Mouse (Mus musculus): ENCODE results near the gene Nuak2. TPM values are rescaled to one million over a fixed set of nuclear protein-coding genes. Genes with fewer than 3 reads are reported as not detected.

Gene Nuak2
- polyA plus RNA-seq, 1 experiment from 2014 or later: 1.2 TPM

GRCm38 (mm10) chr1:132327477-132327876, 11.6 kb downstream of the Nuak2 start:
- DNase-seq (ENCODE audit: low spot score) (no peak), ATAC-seq (replicated peaks; ENCODE audit: low FRiP score) (no peak)
- no peak overlapping the region for H3K27ac ChIP-seq (ENCODE audit: low read depth, low read length)
- no peaks in the 10 kb centered on the region for H3K9me3 ChIP-seq (ENCODE audit: control insufficient read depth, low read length)
- H3K9ac ChIP-seq (ENCODE audit: low read depth, low read length): no peak overlapping the region
- no peak overlapping the region for H3K4me2 ChIP-seq
- no peaks in the 10 kb centered on the region for H3K27me3 ChIP-seq (replicated peaks; ENCODE audit: control insufficient read depth, insufficient read depth, low read length)
- WGBS: 87% methylated on average over 17 of the region's 17 CpGs
- peaks cover 6% of the 10 kb centered on the region for H3K4me1 ChIP-seq (replicated peaks; ENCODE audit: control insufficient read depth, insufficient read depth, low read length)
- H3K4me3 ChIP-seq (ENCODE audit: low read depth, low read length): no peak overlapping the region
- no peaks in the 10 kb centered on the region for H3K36me3 ChIP-seq (ENCODE audit: control insufficient read depth, insufficient read depth, low read length)

GRCm38 (mm10) chr1:132328565-132328964, 12.6 kb downstream of the Nuak2 start:
- Histone ChIP-seq H3K27me3 (replicated peaks; ENCODE audit: control insufficient read depth, insufficient read depth, low read length) (no peaks in the 10 kb centered on the region), H3K9ac (ENCODE audit: low read depth, low read length) (no peak overlapping the region), H3K4me3 (ENCODE audit: low read depth, low read length) (no peak overlapping the region), H3K4me2 (no peak overlapping the region), H3K36me3 (ENCODE audit: control insufficient read depth, insufficient read depth, low read length) (no peaks in the 10 kb centered on the region), H3K9me3 (ENCODE audit: control insufficient read depth, low read length) (no peaks in the 10 kb centered on the region), H3K27ac (ENCODE audit: low read depth, low read length) (no peak overlapping the region), H3K4me1 (replicated peaks; ENCODE audit: control insufficient read depth, insufficient read depth, low read length) (peaks cover 10% of the 10 kb centered on the region)
- ATAC-seq (replicated peaks; ENCODE audit: low FRiP score): no peak
- 79% methylated on average over 3 of the region's 3 CpGs for WGBS
- DNase-seq (ENCODE audit: low spot score): no peak

GRCm38 (mm10) chr1:132329656-132330055, 13.7 kb downstream of the Nuak2 start:
- no peak overlapping the region for H3K27ac ChIP-seq (ENCODE audit: low read depth, low read length)
- H3K9ac ChIP-seq (ENCODE audit: low read depth, low read length): no peak overlapping the region
- 68% methylated on average over 7 of the region's 7 CpGs for WGBS
- H3K4me3 ChIP-seq (ENCODE audit: low read depth, low read length): no peak overlapping the region
- peaks cover 20% of the 10 kb centered on the region for H3K4me1 ChIP-seq (replicated peaks; ENCODE audit: control insufficient read depth, insufficient read depth, low read length)
- no peaks in the 10 kb centered on the region for H3K27me3 ChIP-seq (replicated peaks; ENCODE audit: control insufficient read depth, insufficient read depth, low read length)
- H3K4me2 ChIP-seq: no peak overlapping the region
- ATAC-seq (replicated peaks; ENCODE audit: low FRiP score) (no peak), DNase-seq (ENCODE audit: low spot score) (no peak)
- no peaks in the 10 kb centered on the region for H3K9me3 ChIP-seq (ENCODE audit: control insufficient read depth, low read length)
- no peaks in the 10 kb centered on the region for H3K36me3 ChIP-seq (ENCODE audit: control insufficient read depth, insufficient read depth, low read length)

- Histone ChIP-seq H3K27me3 (replicated peaks; ENCODE audit: control insufficient read depth, insufficient read depth, low read length) (no peaks in the 10 kb centered on the region), H3K36me3 (ENCODE audit: control insufficient read depth, insufficient read depth, low read length) (no peaks in the 10 kb centered on the region), H3K4me1 (replicated peaks; ENCODE audit: control insufficient read depth, insufficient read depth, low read length) (peaks cover 27% of the 10 kb centered on the region), H3K27ac (ENCODE audit: low read depth, low read length) (no peak overlapping the region), H3K4me2 (no peak overlapping the region), H3K4me3 (ENCODE audit: low read depth, low read length) (no peak overlapping the region), H3K9me3 (ENCODE audit: control insufficient read depth, low read length) (no peaks in the 10 kb centered on the region), H3K9ac (ENCODE audit: low read depth, low read length) (no peak overlapping the region)
- WGBS: 84% methylated on average over 15 of the region's 15 CpGs
- ATAC-seq (replicated peaks; ENCODE audit: low FRiP score) (no peak), DNase-seq (ENCODE audit: low spot score) (no peak)
Measured at GRCm38 (mm10) chr1:132330397-132330796, 14.5 kb downstream of the Nuak2 start.

- Histone ChIP-seq H3K27ac (ENCODE audit: low read depth, low read length) (no peak overlapping the region), H3K27me3 (replicated peaks; ENCODE audit: control insufficient read depth, insufficient read depth, low read length) (no peaks in the 10 kb centered on the region), H3K4me3 (ENCODE audit: low read depth, low read length) (no peak overlapping the region), H3K9ac (ENCODE audit: low read depth, low read length) (no peak overlapping the region), H3K4me2 (no peak overlapping the region), H3K9me3 (ENCODE audit: control insufficient read depth, low read length) (no peaks in the 10 kb centered on the region), H3K36me3 (ENCODE audit: control insufficient read depth, insufficient read depth, low read length) (no peaks in the 10 kb centered on the region), H3K4me1 (replicated peaks; ENCODE audit: control insufficient read depth, insufficient read depth, low read length) (peaks cover 29% of the 10 kb centered on the region)
- WGBS: 85% methylated on average over 17 of the region's 17 CpGs
- ATAC-seq (replicated peaks; ENCODE audit: low FRiP score): no peak
- DNase-seq (ENCODE audit: low spot score): no peak
Measured at GRCm38 (mm10) chr1:132331283-132331682, 15.4 kb downstream of the Nuak2 start.

- H3K27ac ChIP-seq (ENCODE audit: low read depth, low read length): peak overlapping the region; percentile 86; the same call in 1 of the 2 replicates
- no peaks in the 10 kb centered on the region for H3K36me3 ChIP-seq (ENCODE audit: control insufficient read depth, insufficient read depth, low read length)
- H3K4me3 ChIP-seq (ENCODE audit: low read depth, low read length): no peak overlapping the region
- DNase-seq (ENCODE audit: low spot score): no peak
- WGBS: 52% methylated on average over 2 of the region's 2 CpGs
- H3K9me3 ChIP-seq (ENCODE audit: control insufficient read depth, low read length): no peaks in the 10 kb centered on the region
- no peaks in the 10 kb centered on the region for H3K27me3 ChIP-seq (replicated peaks; ENCODE audit: control insufficient read depth, insufficient read depth, low read length)
- H3K4me2 ChIP-seq: peak overlapping the region; percentile 3; the same call in 1 of the 2 replicates
- peaks cover 38% of the 10 kb centered on the region for H3K4me1 ChIP-seq (replicated peaks; ENCODE audit: control insufficient read depth, insufficient read depth, low read length)
- H3K9ac ChIP-seq (ENCODE audit: low read depth, low read length): no peak overlapping the region
- ATAC-seq (replicated peaks; ENCODE audit: low FRiP score): no peak
Measured at GRCm38 (mm10) chr1:132333201-132333600, 17.3 kb downstream of the Nuak2 start.

- H3K4me3 ChIP-seq (ENCODE audit: low read depth, low read length): no peak overlapping the region
- peak overlapping the region; percentile 86 for H3K27ac ChIP-seq (ENCODE audit: low read depth, low read length)
- no peaks in the 10 kb centered on the region for H3K36me3 ChIP-seq (ENCODE audit: control insufficient read depth, insufficient read depth, low read length)
- peaks cover 36% of the 10 kb centered on the region for H3K4me1 ChIP-seq (replicated peaks; ENCODE audit: control insufficient read depth, insufficient read depth, low read length)
- H3K9ac ChIP-seq (ENCODE audit: low read depth, low read length): peak overlapping the region; percentile 22; the same call in 1 of the 2 replicates
- no peaks in the 10 kb centered on the region for H3K27me3 ChIP-seq (replicated peaks; ENCODE audit: control insufficient read depth, insufficient read depth, low read length)
- WGBS: 27% methylated on average over 4 of the region's 4 CpGs
- ATAC-seq (replicated peaks; ENCODE audit: low FRiP score) (peak; percentile 64), DNase-seq (ENCODE audit: low spot score) (peak; percentile 55)
- peak overlapping the region; percentile 28; the same call in 1 of the 2 replicates for H3K4me2 ChIP-seq
- H3K9me3 ChIP-seq (ENCODE audit: control insufficient read depth, low read length): no peaks in the 10 kb centered on the region
Measured at GRCm38 (mm10) chr1:132333675-132334141, 17.8 kb downstream of the Nuak2 start.

- Histone ChIP-seq H3K36me3 (ENCODE audit: control insufficient read depth, insufficient read depth, low read length) (no peaks in the 10 kb centered on the region), H3K4me2 (peak overlapping the region; percentile 28; the same call in 1 of the 2 replicates), H3K27me3 (replicated peaks; ENCODE audit: control insufficient read depth, insufficient read depth, low read length) (no peaks in the 10 kb centered on the region), H3K9ac (ENCODE audit: low read depth, low read length) (peak overlapping the region; percentile 22; the same call in 1 of the 2 replicates), H3K9me3 (ENCODE audit: control insufficient read depth, low read length) (no peaks in the 10 kb centered on the region), H3K4me1 (replicated peaks; ENCODE audit: control insufficient read depth, insufficient read depth, low read length) (peaks cover 36% of the 10 kb centered on the region), H3K4me3 (ENCODE audit: low read depth, low read length) (no peak overlapping the region), H3K27ac (ENCODE audit: low read depth, low read length) (peak overlapping the region; percentile 86)
- ATAC-seq (replicated peaks; ENCODE audit: low FRiP score) (peak; percentile 77), DNase-seq (ENCODE audit: low spot score) (no peak)
- 19% methylated on average over 6 of the region's 6 CpGs for WGBS
Measured at GRCm38 (mm10) chr1:132334178-132334801, 18.4 kb downstream of the Nuak2 start.

- Histone ChIP-seq H3K9me3 (ENCODE audit: control insufficient read depth, low read length) (no peaks in the 10 kb centered on the region), H3K36me3 (ENCODE audit: control insufficient read depth, insufficient read depth, low read length) (no peaks in the 10 kb centered on the region), H3K4me1 (replicated peaks; ENCODE audit: control insufficient read depth, insufficient read depth, low read length) (peaks cover 32% of the 10 kb centered on the region), H3K4me3 (ENCODE audit: low read depth, low read length) (no peak overlapping the region), H3K27me3 (replicated peaks; ENCODE audit: control insufficient read depth, insufficient read depth, low read length) (no peaks in the 10 kb centered on the region), H3K27ac (ENCODE audit: low read depth, low read length) (peak overlapping the region; percentile 33; the same call in 1 of the 2 replicates), H3K9ac (ENCODE audit: low read depth, low read length) (no peak overlapping the region), H3K4me2 (no peak overlapping the region)
- ATAC-seq (replicated peaks; ENCODE audit: low FRiP score) (no peak), DNase-seq (ENCODE audit: low spot score) (no peak)
- 67% methylated on average over 12 of the region's 12 CpGs for WGBS
Measured at GRCm38 (mm10) chr1:132335378-132335965, 19.5 kb downstream of the Nuak2 start.
